Mouse (Mus musculus) gastrocnemius, postnatal 4 days (tissue): ENCODE measurements around the gene Nrg3. TPM values are rescaled to one million over a fixed set of nuclear protein-coding genes. Genes with fewer than 3 reads are reported as not detected.

Experiments
- microRNA-seq: library from miRNA; unstranded; fragments of <30 nt; microRNA quantifications from one replicate; pipeline ENCODE4 v1.2.0, GENCODE M21; 2021
- total RNA-seq, 2 experiments: library from RNA; stranded (reverse); gene quantifications; 2 replicates each; pipeline ENCODE4 v1.2.3; 2021

Nrg3 gene
- total RNA-seq, 2 experiments from 2014 or later: 0.08 to 0.10 TPM

Small RNA genes within 50 kb of the gene (microRNA-seq; reads per million reads assigned to microRNA genes)
- gene Gm27332: not detected
